Mouse (Mus musculus) embryonic fibroblast, embryonic 13.5 days (primary cell): ENCODE measurements around the gene Mdh1b. TPM values are rescaled to one million over a fixed set of nuclear protein-coding genes. Genes with fewer than 3 reads are reported as not detected.

ENCODE experiments used
- H3K27ac ChIP-seq: 2 replicates; pipeline ENCODE4 v1.5.1; 2012; ENCODE audit warnings: low read length, control low read depth, inconsistent platforms; ENCODE audit not compliant: insufficient read depth
- H3K4me1 ChIP-seq: 2 replicates; pipeline ENCODE4 v1.6.1; 2011; ENCODE audit warnings: low read length; ENCODE audit not compliant: control insufficient read depth, insufficient read depth
- H3K4me3 ChIP-seq: 2 replicates; pipeline ENCODE4 v1.5.1; 2011; ENCODE audit warnings: mild to moderate bottlenecking, control low read depth, low read length; ENCODE audit not compliant: insufficient read depth
- CTCF ChIP-seq: IDR thresholded peaks from 2 replicates; pipeline ENCODE4 v1.5.1; 2011; ENCODE audit warnings: mild to moderate bottlenecking, control low read depth, low read length, moderate library complexity, borderline replicate concordance; ENCODE audit not compliant: insufficient read depth
- POLR2A ChIP-seq: IDR thresholded peaks from 2 replicates; pipeline ENCODE4 v1.6.1; 2011; ENCODE audit warnings: low read depth, mild to moderate bottlenecking, control low read depth, low read length, moderate library complexity
- polyA plus RNA-seq: library from polyadenylated mRNA; stranded (reverse); fragments of >200 nt; gene quantifications from 2 replicates; pipeline ENCODE4 v1.2.4, GENCODE M21; 2011; ENCODE audit warnings: low read depth; ENCODE audit not compliant: missing spikeins, insufficient read length

Gene Mdh1b
- polyA plus RNA-seq: not detected in 2 replicates

- Histone ChIP-seq H3K4me1 (peaks cover 3% of the 10 kb centered on the region), H3K4me3 (peak within 1 kb of the TSS; percentile 70), H3K27ac (no peak within 1 kb of the TSS)
- TF ChIP-seq CTCF: no peak
- TF ChIP-seq POLR2A: peak; percentile 49
Measured at GRCm38 (mm10) chr1:63730240-63730771, at the start of gene Mdh1b, which contains the start of gene Fastkd2. Gene Mdh1b (minus strand): TSS chr1:63730318. Gene Fastkd2 (plus strand): TSS chr1:63730614.

GRCm38 (mm10) chr1:63776902-63777630 lies 46.9 kb upstream of the Mdh1b start:
- Histone ChIP-seq H3K27ac (peak overlapping the region; percentile 94), H3K4me1 (peaks cover 11% of the 10 kb centered on the region), H3K4me3 (no peak overlapping the region)
- TF ChIP-seq CTCF: no peak
- no peak for TF ChIP-seq POLR2A

- peaks cover 11% of the 10 kb centered on the region for H3K4me1 ChIP-seq
- no peak for TF ChIP-seq POLR2A
- TF ChIP-seq CTCF: no peak
- H3K27ac ChIP-seq: peak overlapping the region; percentile 94
Measured at GRCm38 (mm10) chr1:63776396-63776795, 46.3 kb upstream of the Mdh1b start.

GRCm38 (mm10) chr1:63770309-63770708 lies 40.2 kb upstream of the Mdh1b start:
- Histone ChIP-seq H3K27ac (no peak overlapping the region), H3K4me3 (no peak overlapping the region), H3K4me1 (peaks cover 23% of the 10 kb centered on the region)
- TF ChIP-seq CTCF (no peak), POLR2A (no peak)

More at GRCm38 (mm10) chr1:63776396-63776795, 46.3 kb upstream of the Mdh1b start:
- H3K4me3 ChIP-seq: no peak overlapping the region

- no peak for TF ChIP-seq POLR2A
- no peak for TF ChIP-seq CTCF
- H3K27ac ChIP-seq: no peak within 1 kb of the TSS; the same call in 1 of the 2 replicates
- H3K4me1 ChIP-seq: peaks cover 24% of the 10 kb centered on the region
- H3K4me3 ChIP-seq: no peak within 1 kb of the TSS
Measured at GRCm38 (mm10) chr1:63769167-63769566, 39.0 kb upstream of the Mdh1b start, which contains the start of gene 4933402D24Rik. Gene 4933402D24Rik (minus strand): TSS chr1:63769267.

- Histone ChIP-seq H3K4me1 (peaks cover 24% of the 10 kb centered on the region), H3K27ac (peak overlapping the region; percentile 35; the same call in 1 of the 2 replicates), H3K4me3 (no peak overlapping the region)
- TF ChIP-seq CTCF (no peak), POLR2A (no peak)
Measured at GRCm38 (mm10) chr1:63768112-63768511, 38.0 kb upstream of the Mdh1b start.

GRCm38 (mm10) chr1:63764395-63764794 lies 34.3 kb upstream of the Mdh1b start:
- peaks cover 15% of the 10 kb centered on the region for H3K4me1 ChIP-seq
- H3K27ac ChIP-seq: no peak overlapping the region
- TF ChIP-seq POLR2A (no peak), CTCF (no peak)
- no peak overlapping the region for H3K4me3 ChIP-seq

- H3K4me3 ChIP-seq: no peak overlapping the region
- no peak overlapping the region for H3K27ac ChIP-seq
- peaks cover 12% of the 10 kb centered on the region for H3K4me1 ChIP-seq
- TF ChIP-seq CTCF (no peak), POLR2A (no peak)
Measured at GRCm38 (mm10) chr1:63763881-63764386, 33.8 kb upstream of the Mdh1b start.

GRCm38 (mm10) chr1:63763212-63763694 lies 33.1 kb upstream of the Mdh1b start:
- Histone ChIP-seq H3K4me3 (no peak overlapping the region), H3K4me1 (peaks cover 9% of the 10 kb centered on the region), H3K27ac (no peak overlapping the region)
- TF ChIP-seq CTCF: no peak
- no peak for TF ChIP-seq POLR2A
